Mouse (Mus musculus) testis, adult 2 months (tissue): ENCODE data around the gene Srbd1. TPM values are rescaled to one million over a fixed set of nuclear protein-coding genes. Genes with fewer than 3 reads are reported as not detected.

Source experiments
- H3K27ac ChIP-seq: fragments of 200-500 bp; 2 replicates; pipeline ENCODE4 v1.5.1; 2012; ENCODE audit warnings: low read depth, low read length; ENCODE audit not compliant: control insufficient read depth, insufficient read depth
- H3K27me3 ChIP-seq: fragments of 200-500 bp; 2 replicates; pipeline ENCODE4 v1.6.1; 2012; ENCODE audit warnings: mild to moderate bottlenecking, low read length, moderate library complexity; ENCODE audit not compliant: control insufficient read depth, insufficient read depth
- H3K36me3 ChIP-seq: fragments of 200-500 bp; 2 replicates; pipeline ENCODE4 v1.6.1; 2012; ENCODE audit warnings: mild to moderate bottlenecking, low read length; ENCODE audit not compliant: control insufficient read depth, insufficient read depth
- H3K4me1 ChIP-seq: fragments of 200-500 bp; 2 replicates; pipeline ENCODE4 v1.6.1; 2012; ENCODE audit warnings: low read length; ENCODE audit not compliant: control insufficient read depth, insufficient read depth
- H3K4me3 ChIP-seq: fragments of 200-500 bp; 2 replicates; pipeline ENCODE4 v1.5.1; 2012; ENCODE audit warnings: low read depth, mild to moderate bottlenecking, low read length, moderate library complexity, mixed read lengths; ENCODE audit not compliant: control insufficient read depth
- CTCF ChIP-seq: fragments of 200-500 bp; IDR thresholded peaks from 2 replicates; pipeline ENCODE4 v1.5.1; 2012; ENCODE audit warnings: low read depth, mild to moderate bottlenecking, inconsistent platforms, low read length, moderate library complexity; ENCODE audit not compliant: control insufficient read depth, insufficient read depth, insufficient replicate concordance
- POLR2A ChIP-seq: fragments of 200-500 bp; IDR thresholded peaks from 2 replicates; pipeline ENCODE4 v1.6.1; 2012; ENCODE audit warnings: low read depth, mild to moderate bottlenecking, inconsistent platforms, low read length, moderate library complexity; ENCODE audit not compliant: control insufficient read depth
- polyA plus RNA-seq: library from polyadenylated mRNA; depleted of rRNA; stranded (reverse); fragments of >200 nt; gene quantifications from 2 replicates; pipeline ENCODE4 v1.2.3, GENCODE M21; 2012

Srbd1 gene
- polyA plus RNA-seq, 1 experiment = 2.5 TPM

DNA sequence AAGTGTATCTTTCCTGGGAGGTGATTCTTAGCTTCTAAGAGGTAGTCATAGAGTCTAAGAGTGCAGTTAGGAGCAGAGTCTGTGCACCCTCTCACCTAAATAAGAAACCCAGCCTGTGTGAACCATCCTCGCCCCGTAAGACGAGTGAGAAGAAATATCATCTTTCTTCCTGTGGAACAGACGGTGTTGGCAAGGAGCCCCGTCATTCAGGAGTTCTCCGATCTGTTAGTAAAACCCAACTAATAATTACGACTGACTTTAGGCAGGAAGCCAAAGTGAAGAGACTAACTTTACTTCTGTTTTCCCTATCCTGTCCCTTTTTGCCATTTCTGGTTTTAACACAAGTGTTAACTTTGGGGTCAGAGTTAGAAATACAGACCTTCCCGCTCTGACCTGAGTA lies 166.1 kb downstream of the Srbd1 start:
- Histone ChIP-seq H3K4me3 (no peak overlapping the region), H3K27me3 (no peaks in the 10 kb centered on the region), H3K4me1 (no peaks in the 10 kb centered on the region), H3K36me3 (no peaks in the 10 kb centered on the region), H3K27ac (no peak overlapping the region)
- TF ChIP-seq POLR2A (no peak), CTCF (no peak)

DNA sequence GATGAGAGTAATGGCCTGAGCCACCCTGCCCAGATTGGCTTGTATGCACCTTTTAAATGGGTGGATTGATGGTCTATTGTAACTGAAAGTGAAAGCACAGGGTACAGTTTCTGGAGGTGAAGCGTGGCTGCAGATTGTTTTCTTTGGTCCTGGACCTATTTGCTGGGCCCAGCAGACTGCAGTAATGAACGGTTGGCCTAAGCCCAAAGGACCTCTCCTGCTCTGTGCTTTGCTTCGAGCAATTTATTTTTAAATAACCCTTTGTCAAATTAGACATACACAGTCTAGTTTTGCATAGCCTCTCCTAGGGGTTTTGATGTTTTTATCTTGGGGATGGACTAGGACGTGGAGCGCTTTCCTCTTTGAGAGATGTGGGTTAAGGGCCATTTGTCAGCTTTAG lies 169.9 kb downstream of the Srbd1 start:
- Histone ChIP-seq H3K27ac (no peak overlapping the region), H3K4me3 (no peak overlapping the region)
- no peak for TF ChIP-seq POLR2A
- TF ChIP-seq CTCF = no peak

DNA sequence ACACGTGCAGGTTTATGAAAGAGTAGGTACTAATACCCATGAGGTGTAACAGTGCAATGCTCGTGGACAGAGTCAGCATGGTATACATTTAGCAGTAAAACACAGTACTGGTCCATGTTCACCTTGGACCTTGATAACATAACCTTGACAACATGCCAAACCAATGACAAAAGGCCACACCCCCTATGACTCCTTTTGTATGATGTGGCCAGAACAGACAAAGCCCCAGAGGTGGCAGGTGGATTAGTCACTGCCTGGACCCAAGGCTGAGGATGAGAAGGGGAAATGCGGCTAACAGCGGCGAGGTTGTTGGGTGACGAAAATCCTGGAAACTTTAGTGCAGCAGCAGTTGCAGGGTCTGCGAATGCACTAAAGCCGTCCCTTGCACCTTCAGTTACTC lies 170.4 kb downstream of the Srbd1 start:
- TF ChIP-seq POLR2A (no peak), CTCF (no peak)
- Histone ChIP-seq H3K4me1 (no peaks in the 10 kb centered on the region), H3K4me3 (no peak overlapping the region), H3K27me3 (no peaks in the 10 kb centered on the region), H3K36me3 (no peaks in the 10 kb centered on the region), H3K27ac (no peak overlapping the region)

More for the DNA sequence above, 169.9 kb downstream of the Srbd1 start:
- Histone ChIP-seq H3K4me1 (no peaks in the 10 kb centered on the region), H3K36me3 (no peaks in the 10 kb centered on the region), H3K27me3 (no peaks in the 10 kb centered on the region)

DNA sequence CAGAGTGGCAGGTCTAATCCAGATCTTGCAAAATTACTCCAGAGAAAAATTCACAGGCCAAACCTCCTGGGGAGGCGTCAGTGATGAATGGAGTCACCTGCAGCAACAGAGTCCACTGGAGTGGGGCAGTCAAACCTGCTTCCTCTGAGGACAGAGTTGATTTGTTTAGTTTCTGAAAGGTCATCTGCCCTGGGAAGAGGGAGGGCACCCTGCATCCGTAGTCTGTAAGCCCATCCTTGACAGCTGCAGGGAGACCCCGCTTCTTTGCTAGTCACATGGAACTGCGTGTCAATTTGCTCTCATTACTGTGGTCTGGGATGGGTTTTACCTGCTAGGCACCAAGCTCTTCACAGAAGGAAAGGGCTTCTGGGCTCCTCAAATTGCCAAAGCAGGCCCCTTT lies 173.9 kb downstream of the Srbd1 start:
- no peak overlapping the region for H3K4me3 ChIP-seq
- no peak overlapping the region for H3K27ac ChIP-seq
- H3K4me1 ChIP-seq = no peaks in the 10 kb centered on the region
- H3K27me3 ChIP-seq = no peaks in the 10 kb centered on the region
- TF ChIP-seq POLR2A (no peak), CTCF (no peak)
- no peaks in the 10 kb centered on the region for H3K36me3 ChIP-seq

DNA sequence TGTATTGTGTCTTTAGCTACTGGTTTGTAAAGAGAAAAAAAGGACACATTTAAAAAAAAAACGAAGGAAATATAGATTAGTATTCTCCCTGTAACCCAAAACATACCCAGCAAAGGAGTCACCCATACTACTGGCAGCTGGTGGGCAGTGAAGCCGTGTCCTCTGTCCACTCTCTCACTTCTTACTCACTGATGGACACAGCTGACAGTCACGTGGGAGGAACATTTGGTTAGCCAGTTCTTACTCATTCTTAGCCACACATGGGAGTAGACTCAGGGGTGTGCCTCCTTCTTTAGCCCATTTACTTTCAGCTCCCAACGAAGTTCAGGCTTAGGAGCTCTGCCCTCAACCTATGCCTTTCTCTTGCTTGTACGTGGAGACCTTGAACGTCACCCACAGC lies 183.3 kb downstream of the Srbd1 start:
- TF ChIP-seq POLR2A (no peak), CTCF (no peak)
- Histone ChIP-seq H3K27ac (no peak overlapping the region), H3K4me3 (no peak overlapping the region), H3K36me3 (no peaks in the 10 kb centered on the region), H3K4me1 (no peaks in the 10 kb centered on the region; the same call in 1 of the 2 replicates), H3K27me3 (no peaks in the 10 kb centered on the region)

DNA sequence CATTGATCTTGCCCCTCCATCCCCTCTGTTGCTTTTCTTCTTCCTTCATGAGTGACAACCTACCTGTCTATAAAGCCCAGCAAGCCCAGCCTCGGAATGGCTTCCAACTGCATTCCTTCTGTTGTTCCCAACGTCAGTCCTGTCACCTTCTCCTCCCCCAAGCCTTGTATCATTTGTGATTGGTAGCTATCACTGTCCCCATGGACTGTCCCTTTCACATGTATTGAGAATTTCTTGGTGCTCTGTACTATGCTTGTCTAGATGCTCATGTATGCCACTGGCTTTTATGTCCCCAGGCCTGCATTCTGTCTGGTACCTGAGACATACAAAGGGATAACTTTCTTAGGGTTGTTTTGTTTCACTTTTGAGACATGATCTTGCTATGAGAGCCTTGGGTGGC lies 193.2 kb downstream of the Srbd1 start:
- no peak overlapping the region for H3K27ac ChIP-seq
- no peak overlapping the region for H3K4me3 ChIP-seq
- no peaks in the 10 kb centered on the region for H3K4me1 ChIP-seq
- H3K36me3 ChIP-seq = no peaks in the 10 kb centered on the region
- no peaks in the 10 kb centered on the region for H3K27me3 ChIP-seq
- TF ChIP-seq POLR2A (no peak), CTCF (no peak)

DNA sequence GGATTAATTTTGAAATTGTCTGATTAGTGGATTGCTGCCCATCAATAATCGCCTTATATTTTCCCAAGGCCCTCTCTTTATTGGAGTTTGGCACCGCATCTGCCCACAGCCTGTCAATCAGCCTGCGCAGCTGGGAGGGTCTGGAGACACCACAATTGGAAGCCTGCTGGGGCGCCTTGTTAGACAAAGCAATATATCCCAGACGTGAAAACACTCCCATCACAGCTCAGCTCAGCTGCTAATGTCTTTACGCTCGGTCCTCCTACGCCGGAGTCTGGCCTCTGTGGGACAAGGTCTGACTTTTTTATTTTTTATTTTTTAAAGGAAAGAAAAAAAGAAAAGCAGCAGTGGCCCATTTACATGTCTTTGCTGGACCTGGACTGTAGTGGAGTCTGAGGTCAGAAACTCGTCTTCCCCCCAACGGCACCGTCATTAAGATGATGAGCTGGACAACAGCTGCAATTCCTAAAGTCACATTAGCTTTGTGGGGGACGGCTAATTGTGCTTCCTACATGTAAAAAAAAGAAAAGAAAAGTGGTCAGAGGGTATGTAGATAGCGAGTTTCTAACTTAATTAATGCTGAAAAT lies 195.0 kb downstream of the Srbd1 start:
- no peak for TF ChIP-seq CTCF
- TF ChIP-seq POLR2A = no peak
- no peaks in the 10 kb centered on the region for H3K36me3 ChIP-seq
- no peaks in the 10 kb centered on the region for H3K4me1 ChIP-seq
- H3K27me3 ChIP-seq = no peaks in the 10 kb centered on the region
- H3K27ac ChIP-seq = no peak overlapping the region
- H3K4me3 ChIP-seq = no peak overlapping the region
